Mouse (Mus musculus) heart, adult 2 months (tissue): ENCODE data around the gene Tanc2.

Experiments used
- CTCF ChIP-seq: fragments of 200-600 bp; IDR thresholded peaks from 2 replicates; pipeline ENCODE4 v1.8.1; 2022; ENCODE audit warnings: antibody characterized with exemption, mild to moderate bottlenecking, moderate library complexity
- EP300 ChIP-seq: fragments of 200-500 bp; IDR thresholded peaks from 2 replicates; pipeline ENCODE4 v1.6.1; 2011; ENCODE audit warnings: low read depth, low read length, control low read depth; ENCODE audit not compliant: insufficient read depth
- POLR2A ChIP-seq: fragments of 200-500 bp; IDR thresholded peaks from 2 replicates; pipeline ENCODE4 v1.6.1; 2011; ENCODE audit warnings: mild to moderate bottlenecking, low read depth, low read length, control low read depth; ENCODE audit not compliant: insufficient read depth

- no peak for TF ChIP-seq CTCF
- no peak for TF ChIP-seq EP300
- TF ChIP-seq POLR2A: no peak
These were observed 233.5 kb downstream of the Tanc2 start for GRCm38 (mm10) chr11:105823246-105823645.
